Mouse (Mus musculus): ENCODE data around the gene Ints6l.

Gene Ints6l

GRCm38 (mm10) chrX:56454671-56455371 lies at the start of gene Ints6l:
Gene Ints6l (plus strand): TSS chrX:56454857.
- in situ Hi-C loops (cut with MseI, MboI): no loop called here

- in situ Hi-C loops (cut with MseI, MboI): no loop called here
Measured at GRCm38 (mm10) chrX:56405482-56405881, 49.2 kb upstream of the Ints6l start.

- in situ Hi-C loops (cut with MseI, MboI): no loop called here
Measured at GRCm38 (mm10) chrX:56406128-56406527, 48.5 kb upstream of the Ints6l start.

GRCm38 (mm10) chrX:56416277-56416676 lies 38.4 kb upstream of the Ints6l start:
- in situ Hi-C loops (cut with MseI, MboI): no loop called here

GRCm38 (mm10) chrX:56417541-56417940 lies 37.1 kb upstream of the Ints6l start:
- in situ Hi-C loops (cut with MseI, MboI): no loop called here

- in situ Hi-C loops (cut with MseI, MboI): loop anchor here (5.0 kb wide), 2 partner anchors 57 to 62 kb away; no protein-coding TSS in a partner anchor
Measured at GRCm38 (mm10) chrX:56430601-56431000, 24.1 kb upstream of the Ints6l start.

- in situ Hi-C loops (cut with MseI, MboI): no loop called here
Measured at GRCm38 (mm10) chrX:56435758-56436283, 18.8 kb upstream of the Ints6l start.

GRCm38 (mm10) chrX:56446487-56447428 lies 7.9 kb upstream of the Ints6l start:
- in situ Hi-C loops (cut with MseI, MboI): no loop called here

- in situ Hi-C loops (cut with MseI, MboI): no loop called here
Measured at GRCm38 (mm10) chrX:56447524-56448015, 7.1 kb upstream of the Ints6l start, which contains the start of gene Gm2174. Gene Gm2174 (plus strand): TSS chrX:56447965.

- in situ Hi-C loops (cut with MseI, MboI): no loop called here
Measured at GRCm38 (mm10) chrX:56455372-56456246, 952 bp downstream of the Ints6l start.

- in situ Hi-C loops (cut with MseI, MboI): no loop called here
Measured at GRCm38 (mm10) chrX:56456379-56456778, 1.7 kb downstream of the Ints6l start.

GRCm38 (mm10) chrX:56462020-56462933 lies 7.6 kb downstream of the Ints6l start:
- in situ Hi-C loops (cut with MseI, MboI): no loop called here

GRCm38 (mm10) chrX:56464906-56465305 lies 10.2 kb downstream of the Ints6l start:
- in situ Hi-C loops (cut with MseI, MboI): no loop called here

- in situ Hi-C loops (cut with MseI, MboI): no loop called here
Measured at GRCm38 (mm10) chrX:56467688-56468087, 13.0 kb downstream of the Ints6l start.

- in situ Hi-C loops (cut with MseI, MboI): no loop called here
Measured at GRCm38 (mm10) chrX:56468422-56468821, 13.8 kb downstream of the Ints6l start.

GRCm38 (mm10) chrX:56474035-56474434 lies 19.4 kb downstream of the Ints6l start:
- in situ Hi-C loops (cut with MseI, MboI): no loop called here

- in situ Hi-C loops (cut with MseI, MboI): loop anchor here in 1 of 2 experiments (25.0 kb wide), 1 partner anchor 215 kb away; no protein-coding TSS in a partner anchor
Measured at GRCm38 (mm10) chrX:56477553-56477952, 22.9 kb downstream of the Ints6l start.

- in situ Hi-C loops (cut with MseI, MboI): loop anchor here in 1 of 2 experiments (25.0 kb wide), 1 partner anchor 220 kb away; no protein-coding TSS in a partner anchor
Measured at GRCm38 (mm10) chrX:56481906-56482305, 27.2 kb downstream of the Ints6l start.

- in situ Hi-C loops (cut with MseI, MboI): loop anchor here (5.0 to 25.0 kb wide), 2 partner anchors 57 to 227 kb away; no protein-coding TSS in a partner anchor
Measured at GRCm38 (mm10) chrX:56489758-56490157, 35.1 kb downstream of the Ints6l start.

GRCm38 (mm10) chrX:56497241-56497640 lies 42.6 kb downstream of the Ints6l start:
- in situ Hi-C loops (cut with MseI, MboI): loop anchor here in 1 of 2 experiments (25.0 kb wide), 1 partner anchor 235 kb away; no protein-coding TSS in a partner anchor

Measured in mouse trophoblast stem cell (cell line).